Comparison of ENCODE assay signal across 8 mouse cellular contexts in genomic region chr1:132355841-132356242, GRCm38 (mm10). TPM values are rescaled to one million over a fixed set of nuclear protein-coding genes. Genes with fewer than 3 reads are reported as not detected.
A peak's percentile ranks its signal among the peaks of the same experiment; 100 is the strongest.
DNase-seq lines count a peak whose midpoint lies in the region; TF ChIP-seq lines count a peak whose summit lies in the region.

No protein-coding gene starts in this region.

- intact Hi-C loops in left cerebral cortex, adult 2 months (cut with DNase I) = loop anchor here (1.0 to 2.0 kb wide), 4 partner anchors 40 to 235 kb away; partner anchors contain the start of gene Nuak2

- no peak overlapping the region for H3K27ac ChIP-seq in left cerebral cortex, adult 2 months

- peak; percentile 57 for DNase-seq in WW6 (ENCODE audit: low read depth, low spot score)
- DNase-seq in cerebellum, postnatal 36 days = peak; percentile 84 to 93
- DNase-seq in gastrocnemius, adult 18-20 months (ENCODE audit: low spot score) = peak; percentile 93
- DNase-seq in hindlimb bud, embryonic 11.5 days (ENCODE audit: extremely low spot score, low read depth, low spot score) = peak; percentile 85
- peak; percentile 81 to 85 for DNase-seq in left cerebral cortex, adult 2 months (ENCODE audit: extremely low spot score in 1 of 2, low spot score in 2 of 2)
- peak; percentile 92 for DNase-seq in mesoderm, embryonic 11.5 days (ENCODE audit: low read depth, low spot score)
- peak; percentile 70 to 73 for DNase-seq in right cerebral cortex, postnatal 36 days (ENCODE audit: low spot score in 2 of 2)
- DNase-seq in urinary bladder, postnatal 4 days (ENCODE audit: low spot score in 2 of 2) = peak; percentile 79 to 85

- no peak overlapping the region for H3K4me3 ChIP-seq in left cerebral cortex, adult 2 months

- TF ChIP-seq CTCF in left cerebral cortex, adult 2 months (IDR thresholded peaks at IDR 0.05) = peak; percentile 86

RNA-seq across cellular contexts. Expression of gene Tmcc2, which starts 35.2 kb away (rescaled TPM):
- total RNA-seq in gastrocnemius, adult 18-20 months (2021) = 10 to 100 TPM; 36.8 to 41.5 TPM
- total RNA-seq in left cerebral cortex, adult 2 months (2021) = 100 to 1,000 TPM; 178 to 192 TPM

RNA-seq across cellular contexts. Expression of gene Nuak2, which starts 39.9 kb away (rescaled TPM):
- 1 to 10 TPM in 1 of 2 experiments, under 1 TPM in 1; 0.87 to 1.1 TPM for total RNA-seq in gastrocnemius, adult 18-20 months (2021)
- total RNA-seq in left cerebral cortex, adult 2 months (2021) = 1 to 10 TPM; 1.4 TPM

RNA-seq across cellular contexts. Expression of gene Klhdc8a, which starts 57.4 kb away (rescaled TPM):
- under 1 TPM; 0.27 to 0.36 TPM for total RNA-seq in gastrocnemius, adult 18-20 months (2021)
- 10 to 100 TPM; 12.2 to 13.2 TPM for total RNA-seq in left cerebral cortex, adult 2 months (2021)

Comparison
In these comparisons a context has a peak if more than half of its experiments do, and no peak if none do; other contexts are left out.
1. RNA of gene Tmcc2, which starts 35.2 kb away (total RNA-seq): 178 to 192 TPM in left cerebral cortex, adult 2 months; 36.8 to 41.5 TPM in gastrocnemius, adult 18-20 months; every median in the first group is over 4 times any median in the second.
2. RNA of gene Klhdc8a, which starts 57.4 kb away (total RNA-seq): 12.2 to 13.2 TPM in left cerebral cortex, adult 2 months; 0.27 to 0.36 TPM in gastrocnemius, adult 18-20 months; every median in the first group is over 4 times any median in the second.
3. Peak in every context shown above with its lines, with median percentiles within 50 percentile points of each other: DNase-seq.